Mouse (Mus musculus): Measurements from ENCODE around the gene D10Wsu102e. TPM values are rescaled to one million over a fixed set of nuclear protein-coding genes. Genes with fewer than 3 reads are reported as not detected.

The D10Wsu102e gene
- total RNA-seq (2014; rRNA removed) (0.28 and 0.34 TPM in 2 replicates), polyA plus RNA-seq (2012; rRNA removed) (0.12 and 0.13 TPM in 2 replicates)

DNA sequence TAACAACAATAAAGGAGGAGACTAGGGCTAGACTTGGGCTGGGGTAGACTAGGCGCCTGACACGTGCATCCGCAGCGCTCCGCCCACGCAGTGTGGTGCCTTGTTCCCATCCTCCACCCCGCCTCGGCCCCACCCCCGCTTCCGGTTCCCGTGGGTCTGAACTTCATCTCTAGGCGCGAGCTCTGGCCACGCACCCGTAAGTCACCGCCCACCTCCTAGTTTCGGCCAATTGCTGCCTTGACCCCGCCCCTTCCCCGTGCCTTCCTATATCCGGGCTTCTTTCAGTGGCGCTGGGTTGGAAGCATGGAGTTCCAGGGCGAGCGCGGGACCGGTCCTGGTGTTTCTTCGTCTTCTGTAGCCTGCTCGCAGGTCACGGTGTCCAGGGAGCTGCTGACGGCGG is at the start of gene D10Wsu102e:
D10Wsu102e (plus strand) TSS at position 266 of the 400 bp plus-strand sequence.
- peak; percentile 61; the same call in 1 of the 2 replicates for TF ChIP-seq POLR2A (IDR thresholded peaks at IDR 0.05; ENCODE audit: extremely low read depth, insufficient read depth, low read length)
- no peak for TF ChIP-seq CTCF (IDR thresholded peaks at IDR 0.05; ENCODE audit: low read depth, low read length)
- H3K9ac ChIP-seq (ENCODE audit: low read depth, low read length): peak within 1 kb of the TSS; percentile 90
- no peaks in the 10 kb centered on the region; the same call in 1 of the 2 replicates for H3K36me3 ChIP-seq (ENCODE audit: control insufficient read depth, insufficient read depth, low read length)
- peak within 1 kb of the TSS; percentile 94 for H3K4me3 ChIP-seq (ENCODE audit: insufficient read depth, low read depth, low read length)
- H3K27ac ChIP-seq (replicated peaks; ENCODE audit: insufficient read depth, low read depth, low read length): peak within 1 kb of the TSS; percentile 45
- peaks cover 2% of the 10 kb centered on the region; the same call in 1 of the 2 replicates for H3K4me1 ChIP-seq (ENCODE audit: control insufficient read depth, insufficient read depth, low read length)
- peaks cover 7% of the 10 kb centered on the region; the same call in 1 of the 2 replicates for H3K79me2 ChIP-seq (ENCODE audit: control insufficient read depth, insufficient read depth, low read length)
- DNase-seq (ENCODE audit: extremely low read depth, low read depth, low spot score): peak; percentile 89
- 0% methylated on average over 30 of the region's 30 CpGs for WGBS
- no peaks in the 10 kb centered on the region for H3K27me3 ChIP-seq (ENCODE audit: control insufficient read depth, insufficient read depth, low read length)

- no peaks in the 10 kb centered on the region for H3K79me2 ChIP-seq (ENCODE audit: control insufficient read depth, insufficient read depth, low read length)
- peak; percentile 100 for DNase-seq (ENCODE audit: extremely low read depth, low read depth, low spot score)
- 21% methylated on average over 7 of the region's 7 CpGs for WGBS
- TF ChIP-seq POLR2A (IDR thresholded peaks at IDR 0.05; ENCODE audit: extremely low read depth, insufficient read depth, low read length): no peak
- no peak for TF ChIP-seq CTCF (IDR thresholded peaks at IDR 0.05; ENCODE audit: low read depth, low read length)
- H3K9ac ChIP-seq (ENCODE audit: low read depth, low read length): no peak overlapping the region
- peaks cover 15% of the 10 kb centered on the region for H3K4me1 ChIP-seq (ENCODE audit: control insufficient read depth, insufficient read depth, low read length)
- no peaks in the 10 kb centered on the region for H3K27me3 ChIP-seq (ENCODE audit: control insufficient read depth, insufficient read depth, low read length)
- H3K4me3 ChIP-seq (ENCODE audit: insufficient read depth, low read depth, low read length): no peak overlapping the region
- H3K27ac ChIP-seq (replicated peaks; ENCODE audit: insufficient read depth, low read depth, low read length): peak overlapping the region; percentile 40
- peaks cover 3% of the 10 kb centered on the region; the same call in 1 of the 2 replicates for H3K36me3 ChIP-seq (ENCODE audit: control insufficient read depth, insufficient read depth, low read length)
Observed at GRCm38 (mm10) chr10:83310356-83310755, 49.7 kb upstream of the D10Wsu102e start.

GRCm38 (mm10) chr10:83313033-83313432 is 47.0 kb upstream of the D10Wsu102e start:
- WGBS: 71% methylated on average over 5 of the region's 5 CpGs
- Histone ChIP-seq H3K27me3 (ENCODE audit: control insufficient read depth, insufficient read depth, low read length) (no peaks in the 10 kb centered on the region), H3K4me1 (ENCODE audit: control insufficient read depth, insufficient read depth, low read length) (peaks cover 17% of the 10 kb centered on the region), H3K36me3 (ENCODE audit: control insufficient read depth, insufficient read depth, low read length) (peaks cover 3% of the 10 kb centered on the region; the same call in 1 of the 2 replicates), H3K79me2 (ENCODE audit: control insufficient read depth, insufficient read depth, low read length) (no peaks in the 10 kb centered on the region), H3K4me3 (ENCODE audit: insufficient read depth, low read depth, low read length) (no peak overlapping the region), H3K9ac (ENCODE audit: low read depth, low read length) (no peak overlapping the region), H3K27ac (replicated peaks; ENCODE audit: insufficient read depth, low read depth, low read length) (no peak overlapping the region)
- DNase-seq (ENCODE audit: extremely low read depth, low read depth, low spot score): no peak
- no peak for TF ChIP-seq POLR2A (IDR thresholded peaks at IDR 0.05; ENCODE audit: extremely low read depth, insufficient read depth, low read length)

- H3K36me3 ChIP-seq (ENCODE audit: control insufficient read depth, insufficient read depth, low read length): no peaks in the 10 kb centered on the region
- no peak overlapping the region for H3K9ac ChIP-seq (ENCODE audit: low read depth, low read length)
- no peak overlapping the region for H3K27ac ChIP-seq (replicated peaks; ENCODE audit: insufficient read depth, low read depth, low read length)
- peaks cover 34% of the 10 kb centered on the region for H3K4me1 ChIP-seq (ENCODE audit: control insufficient read depth, insufficient read depth, low read length)
- peaks cover 4% of the 10 kb centered on the region; the same call in 1 of the 2 replicates for H3K79me2 ChIP-seq (ENCODE audit: control insufficient read depth, insufficient read depth, low read length)
- no peaks in the 10 kb centered on the region for H3K27me3 ChIP-seq (ENCODE audit: control insufficient read depth, insufficient read depth, low read length)
- TF ChIP-seq POLR2A (IDR thresholded peaks at IDR 0.05; ENCODE audit: extremely low read depth, insufficient read depth, low read length): no peak
- no peak for TF ChIP-seq CTCF (IDR thresholded peaks at IDR 0.05; ENCODE audit: low read depth, low read length)
- WGBS: 81% methylated on average over 6 of the region's 6 CpGs
- DNase-seq (ENCODE audit: extremely low read depth, low read depth, low spot score): no peak
- no peak overlapping the region for H3K4me3 ChIP-seq (ENCODE audit: insufficient read depth, low read depth, low read length)
Observed at GRCm38 (mm10) chr10:83320396-83320795, 39.6 kb upstream of the D10Wsu102e start.

GRCm38 (mm10) chr10:83320870-83321269 is 39.2 kb upstream of the D10Wsu102e start:
- H3K9ac ChIP-seq (ENCODE audit: low read depth, low read length): no peak overlapping the region
- peak; percentile 33 for DNase-seq (ENCODE audit: extremely low read depth, low read depth, low spot score)
- peaks cover 32% of the 10 kb centered on the region for H3K4me1 ChIP-seq (ENCODE audit: control insufficient read depth, insufficient read depth, low read length)
- H3K4me3 ChIP-seq (ENCODE audit: insufficient read depth, low read depth, low read length): no peak overlapping the region
- H3K27me3 ChIP-seq (ENCODE audit: control insufficient read depth, insufficient read depth, low read length): no peaks in the 10 kb centered on the region
- 63% methylated on average over 7 of the region's 7 CpGs for WGBS
- H3K36me3 ChIP-seq (ENCODE audit: control insufficient read depth, insufficient read depth, low read length): no peaks in the 10 kb centered on the region
- no peak overlapping the region for H3K27ac ChIP-seq (replicated peaks; ENCODE audit: insufficient read depth, low read depth, low read length)
- TF ChIP-seq CTCF (IDR thresholded peaks at IDR 0.05; ENCODE audit: low read depth, low read length) (no peak), POLR2A (IDR thresholded peaks at IDR 0.05; ENCODE audit: extremely low read depth, insufficient read depth, low read length) (no peak)
- peaks cover 4% of the 10 kb centered on the region; the same call in 1 of the 2 replicates for H3K79me2 ChIP-seq (ENCODE audit: control insufficient read depth, insufficient read depth, low read length)

- TF ChIP-seq CTCF (IDR thresholded peaks at IDR 0.05; ENCODE audit: low read depth, low read length): no peak
- no peak for TF ChIP-seq POLR2A (IDR thresholded peaks at IDR 0.05; ENCODE audit: extremely low read depth, insufficient read depth, low read length)
- no peak overlapping the region for H3K4me3 ChIP-seq (ENCODE audit: insufficient read depth, low read depth, low read length)
- peaks cover 4% of the 10 kb centered on the region; the same call in 1 of the 2 replicates for H3K79me2 ChIP-seq (ENCODE audit: control insufficient read depth, insufficient read depth, low read length)
- H3K27me3 ChIP-seq (ENCODE audit: control insufficient read depth, insufficient read depth, low read length): no peaks in the 10 kb centered on the region
- no peak overlapping the region for H3K9ac ChIP-seq (ENCODE audit: low read depth, low read length)
- 47% methylated on average over 6 of the region's 6 CpGs for WGBS
- H3K36me3 ChIP-seq (ENCODE audit: control insufficient read depth, insufficient read depth, low read length): no peaks in the 10 kb centered on the region
- no peak overlapping the region for H3K27ac ChIP-seq (replicated peaks; ENCODE audit: insufficient read depth, low read depth, low read length)
- DNase-seq (ENCODE audit: extremely low read depth, low read depth, low spot score): no peak
- H3K4me1 ChIP-seq (ENCODE audit: control insufficient read depth, insufficient read depth, low read length): peaks cover 35% of the 10 kb centered on the region
Observed at GRCm38 (mm10) chr10:83321528-83321927, 38.5 kb upstream of the D10Wsu102e start.

All from liver, adult 2 months (tissue).